Mouse (Mus musculus) CH12.LX (cell line): Measurements from ENCODE around the gene Gipc2. TPM values are rescaled to one million over a fixed set of nuclear protein-coding genes. Genes with fewer than 3 reads are reported as not detected.
A peak's percentile ranks its signal among the peaks of the same experiment; 100 is the strongest.

ENCODE experiments used
- DNase-seq: peaks from one replicate; pipeline ENCODE4 v3.0.0-alpha.2; 2013; ENCODE audit errors: extremely low read depth
- H3K27ac ChIP-seq: 2 replicates; pipeline ENCODE4 v1.5.1; 2012; ENCODE audit warnings: low read depth, mild to moderate bottlenecking, control low read depth, moderate library complexity; ENCODE audit not compliant: insufficient read depth
- H3K27me3 ChIP-seq: replicated peaks from 2 replicates; pipeline ENCODE3; 2012; ENCODE audit warnings: inconsistent platforms
- H3K36me3 ChIP-seq, 2 experiments: replicated peaks in 1 of 2; 2 replicates each; pipeline versions ENCODE3 to v1.6.1; 2012; ENCODE audit warnings: inconsistent platforms in 1 of 2, low read length in 1 of 2, mild to moderate bottlenecking in 1 of 2, mixed read lengths in 1 of 2, moderate library complexity in 1 of 2; ENCODE audit not compliant: control insufficient read depth in 1 of 2, insufficient read depth in 1 of 2
- H3K4me1 ChIP-seq, 2 experiments: 2 replicates each; pipeline ENCODE4 v1.6.1; 2012; ENCODE audit warnings: inconsistent platforms in 1 of 2, moderate library complexity in 1 of 2; ENCODE audit not compliant: insufficient read depth in 2 of 2, control insufficient read depth in 1 of 2
- H3K4me2 ChIP-seq: 2 replicates; pipeline ENCODE4 v1.6.1; 2012; ENCODE audit warnings: low read depth, mild to moderate bottlenecking, control low read depth; ENCODE audit not compliant: poor library complexity, insufficient read depth, severe bottlenecking
- H3K4me3 ChIP-seq, 3 experiments: fragments of 150-350 bp in 1 of 3; sonication (generic) in 1 of 3; replicated peaks in 1 of 3; 2 replicates each; pipeline versions ENCODE3 to v1.5.1; 2011 to 2012; ENCODE audit warnings: low read depth in 2 of 3, low read length in 2 of 3, mild to moderate bottlenecking in 2 of 3, moderate library complexity in 2 of 3, control low read depth in 1 of 3, improper control_type of control experiment in 1 of 3, inconsistent platforms in 1 of 3, mixed read lengths in 1 of 3; ENCODE audit not compliant: poor library complexity in 1 of 3
- H3K79me2 ChIP-seq: replicated peaks from 2 replicates; pipeline ENCODE4 v1.6.1; 2012; ENCODE audit warnings: mild to moderate bottlenecking, moderate library complexity; ENCODE audit not compliant: control insufficient read depth, poor library complexity, insufficient read depth, severe bottlenecking; ENCODE audit errors: extremely low read depth
- H3K9ac ChIP-seq: 2 replicates; pipeline ENCODE4 v1.6.1; 2012; ENCODE audit warnings: low read depth, mild to moderate bottlenecking, control low read depth, moderate library complexity; ENCODE audit not compliant: insufficient read depth
- H3K9me3 ChIP-seq: replicated peaks from 2 replicates; pipeline ENCODE3; 2012; ENCODE audit warnings: low read length, inconsistent platforms, mixed read lengths
- CHD1 ChIP-seq: IDR thresholded peaks from 2 replicates; pipeline ENCODE4 v1.6.1; 2012; ENCODE audit warnings: low read depth, low read length, improper control_type of control experiment, inconsistent platforms
- E2F4 ChIP-seq: IDR thresholded peaks from 2 replicates; pipeline ENCODE4 v1.6.1; 2011; ENCODE audit warnings: low read depth, low read length, improper control_type of control experiment; ENCODE audit not compliant: insufficient replicate concordance
- EP300 ChIP-seq: IDR thresholded peaks from 2 replicates; pipeline ENCODE4 v1.6.1; 2011; ENCODE audit warnings: low read length, improper control_type of control experiment
- IRF4 ChIP-seq: IDR thresholded peaks from 2 replicates; pipeline ENCODE4 v1.6.1; 2014; ENCODE audit warnings: low read depth, mild to moderate bottlenecking, inconsistent platforms, low read length, improper control_type of control experiment
- KAT2A ChIP-seq: IDR thresholded peaks from 2 replicates; pipeline ENCODE4 v1.6.1; 2012; ENCODE audit warnings: low read length, improper control_type of control experiment, inconsistent platforms; ENCODE audit not compliant: insufficient replicate concordance
- MAZ ChIP-seq: IDR thresholded peaks from 2 replicates; pipeline ENCODE4 v1.6.1; 2012; ENCODE audit warnings: low read depth, mild to moderate bottlenecking, inconsistent platforms, low read length, improper control_type of control experiment, moderate library complexity
- MYC ChIP-seq: IDR thresholded peaks from 2 replicates; pipeline ENCODE4 v1.6.1; 2011; ENCODE audit warnings: low read depth, mild to moderate bottlenecking, improper control_type of control experiment, low read length
- SIN3A ChIP-seq: IDR thresholded peaks from 2 replicates; pipeline ENCODE4 v1.6.1; 2012; ENCODE audit warnings: low read length, improper control_type of control experiment, inconsistent platforms
- SMC3 ChIP-seq: IDR thresholded peaks from 2 replicates; pipeline ENCODE4 v1.6.1; 2011; ENCODE audit warnings: low read depth, low read length, improper control_type of control experiment
- TCF12 ChIP-seq: IDR thresholded peaks from 2 replicates; pipeline ENCODE4 v1.6.1; 2014; ENCODE audit warnings: low read depth, mild to moderate bottlenecking, inconsistent platforms, low read length, improper control_type of control experiment
- USF2 ChIP-seq: conservative IDR thresholded peaks from 2 replicates; pipeline ENCODE4 v1.6.1; 2011; ENCODE audit warnings: low read depth, low read length, improper control_type of control experiment
- ZC3H11A ChIP-seq: IDR thresholded peaks from 2 replicates; pipeline ENCODE4 v1.6.1; 2012; ENCODE audit warnings: low read depth, mild to moderate bottlenecking, inconsistent platforms, low read length, improper control_type of control experiment
- ZNF384 ChIP-seq: IDR thresholded peaks from 2 replicates; pipeline ENCODE4 v1.6.1; 2012; ENCODE audit warnings: low read depth, low read length, improper control_type of control experiment, inconsistent platforms
- dilution Hi-C: fragments of 300-500 bp; cut with MboI; formaldehyde crosslinking; loops from 2 replicates; pipeline ENCODE4 v1.14.3; 2020; ENCODE audit warnings: low sequenced_read_pairs; ENCODE audit not compliant: extremely low pct_unique_long_range_greater_than_20kb, extremely low pct_ligation_motif_present
- in situ Hi-C: fragments of 300-500 bp; cut with MboI; formaldehyde crosslinking; loops from 3 replicates; pipeline ENCODE4 v1.14.3; 2019; ENCODE audit warnings: low sequenced_read_pairs, low pct_ligation_motif_present, low pct_unique_long_range_greater_than_20kb, mixed read lengths
- polyA plus RNA-seq: library from polyadenylated mRNA; unstranded; fragments of >175 nt; gene quantifications from 2 replicates; pipeline ENCODE4 v1.2.1, GENCODE M21; 2012; ENCODE audit warnings: low read depth; ENCODE audit not compliant: insufficient read length
- total RNA-seq, 2 experiments: library from RNA; depleted of rRNA; stranded (reverse); fragments of 300-350 nt in 1 of 2; fragments of >200 nt in 1 of 2; gene quantifications; 2 replicates each; pipeline ENCODE4 v1.2.3; 2012 to 2014

Gene Gipc2
- total and polyA plus RNA-seq, 3 experiments = 0.24 to 1.2 (median 0.38) TPM

DNA sequence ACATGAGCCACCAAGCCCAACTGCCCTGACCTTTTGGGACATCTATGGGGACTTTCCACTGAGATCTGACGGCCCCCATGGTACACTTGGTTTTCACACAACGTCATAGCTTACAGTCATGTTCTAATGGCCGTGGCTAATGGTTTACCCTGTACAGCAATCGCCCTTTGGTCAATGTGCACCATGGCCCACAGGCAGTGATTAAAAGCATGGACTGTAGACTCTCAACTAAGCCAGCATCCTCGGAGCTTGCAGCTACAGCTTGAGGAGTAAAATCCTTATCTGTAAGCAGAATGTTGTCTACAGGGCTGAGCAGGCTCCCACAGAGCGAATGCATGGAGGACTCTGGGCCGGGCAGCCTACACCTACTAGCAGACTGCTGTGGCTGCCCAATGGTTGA lies 52.5 kb downstream of the Gipc2 start:
- Histone ChIP-seq H3K27me3 (no peaks in the 10 kb centered on the region), H3K36me3 (no peaks in the 10 kb centered on the region), H3K9me3 (no peaks in the 10 kb centered on the region)
- no peak for TF ChIP-seq KAT2A
- no peak for TF ChIP-seq E2F4
- TF ChIP-seq MYC = no peak
- TF ChIP-seq, all 38 proteins: peak for 0
- H3K9ac ChIP-seq = no peak overlapping the region
- no peak overlapping the region for H3K27ac ChIP-seq
- H3K4me1 ChIP-seq = peaks cover 23 to 26% of the 10 kb centered on the region in 2 experiments
- no peaks in the 10 kb centered on the region for H3K79me2 ChIP-seq
- dilution Hi-C loops (no loop called here), in situ Hi-C loops (loop anchor here (10.0 to 25.0 kb wide), 2 partner anchors 201 to 624 kb away; no protein-coding TSS in a partner anchor)
- no peak overlapping the region for H3K4me2 ChIP-seq
- DNase-seq = no peak
- no peak overlapping the region for H3K4me3 ChIP-seq

GRCm38 (mm10) chr3:152112664-152113063 lies 53.4 kb downstream of the Gipc2 start:
- 0 out of 2 replicates have a peak, but pooled peaks have one; percentile 8 for TF ChIP-seq IRF4
- 0 out of 2 replicates have a peak, but pooled peaks have one; percentile 6 for TF ChIP-seq SMC3
- TF ChIP-seq EP300 = 0 out of 2 replicates have a peak, but pooled peaks have one; percentile 18
- no peak for TF ChIP-seq ZC3H11A
- H3K9me3 ChIP-seq = no peaks in the 10 kb centered on the region
- no peaks in the 10 kb centered on the region for H3K79me2 ChIP-seq
- peaks cover 24 to 26% of the 10 kb centered on the region in 2 experiments for H3K4me1 ChIP-seq
- H3K27ac ChIP-seq = no peak overlapping the region
- no peaks in the 10 kb centered on the region for H3K27me3 ChIP-seq
- no peak for DNase-seq
- H3K4me3 ChIP-seq = no peak overlapping the region
- in situ Hi-C loops (loop anchor here (10.0 to 25.0 kb wide), 2 partner anchors 202 to 625 kb away; no protein-coding TSS in a partner anchor), dilution Hi-C loops (no loop called here)
- peak overlapping the region; percentile 39; the same call in 1 of the 2 replicates for H3K4me2 ChIP-seq
- H3K9ac ChIP-seq = no peak overlapping the region
- H3K36me3 ChIP-seq = no peaks in the 10 kb centered on the region

GRCm38 (mm10) chr3:152111482-152111881 lies 54.5 kb downstream of the Gipc2 start:
- in situ Hi-C loops = loop anchor here (10.0 to 25.0 kb wide), 2 partner anchors 203 to 626 kb away; no protein-coding TSS in a partner anchor

More at GRCm38 (mm10) chr3:152111482-152111881, 54.5 kb downstream of the Gipc2 start:
- no peaks in the 10 kb centered on the region for H3K79me2 ChIP-seq
- H3K36me3 ChIP-seq = no peaks in the 10 kb centered on the region
- H3K9ac ChIP-seq = no peak overlapping the region
- peak overlapping the region; percentile 52 for H3K4me2 ChIP-seq
- H3K4me3 ChIP-seq = no peak overlapping the region
- dilution Hi-C loops = no loop called here
- no peaks in the 10 kb centered on the region for H3K9me3 ChIP-seq
- TF ChIP-seq MAZ (0 out of 2 replicates have a peak, but pooled peaks have one; percentile 34), USF2 (no peak), ZNF384 (peak; percentile 68; the same call in 1 of the 2 replicates), SIN3A (0 out of 2 replicates have a peak, but pooled peaks have one; percentile 13), CHD1 (no peak), TCF12 (no peak), E2F4 (no peak), ZC3H11A (no peak), SMC3 (no peak)
- H3K27me3 ChIP-seq = no peaks in the 10 kb centered on the region
- H3K4me1 ChIP-seq = peaks cover 26 to 32% of the 10 kb centered on the region in 2 experiments
- no peak for DNase-seq
- H3K27ac ChIP-seq = no peak overlapping the region
